Mouse (Mus musculus): ENCODE measurements around the gene Tbcd. TPM values are rescaled to one million over a fixed set of nuclear protein-coding genes. Genes with fewer than 3 reads are reported as not detected.

Gene Tbcd
- polyA plus RNA-seq, 1 experiment from 2014 or later, result 21.2 TPM

GRCm38 (mm10) chr11:121512896-121513572 lies 61.3 kb downstream of the Tbcd start:
- H3K4me2 ChIP-seq (ENCODE audit: low read depth, low read length), result no peak overlapping the region
- H3K4me1 ChIP-seq (ENCODE audit: insufficient read depth), result peaks cover 31% of the 10 kb centered on the region
- H3K4me3 ChIP-seq (ENCODE audit: low read depth, low read length), result no peak overlapping the region
- H3K27me3 ChIP-seq (ENCODE audit: insufficient read depth, low read length), result no peaks in the 10 kb centered on the region
- H3K36me3 ChIP-seq (replicated peaks; ENCODE audit: insufficient read depth, low read length), result peaks cover 5% of the 10 kb centered on the region
- WGBS (ENCODE audit: insufficient replicate concordance), result 90% methylated on average over 8 of the region's 8 CpGs
- ATAC-seq, result no peak
- no peak overlapping the region for H3K27ac ChIP-seq (ENCODE audit: low read depth)
- no peak for DNase-seq
- TF ChIP-seq CTCF (IDR thresholded peaks at IDR 0.05; ENCODE audit: low read depth), result no peak
- TF ChIP-seq EP300 (IDR thresholded peaks at IDR 0.05; ENCODE audit: low read depth), result no peak
- no peaks in the 10 kb centered on the region for H3K9me3 ChIP-seq (ENCODE audit: low read length)
- no peak overlapping the region for H3K9ac ChIP-seq (replicated peaks)

GRCm38 (mm10) chr11:121515996-121516395 lies 64.2 kb downstream of the Tbcd start:
- no peaks in the 10 kb centered on the region for H3K27me3 ChIP-seq (ENCODE audit: insufficient read depth, low read length)
- no peak for DNase-seq
- peaks cover 34% of the 10 kb centered on the region for H3K4me1 ChIP-seq (ENCODE audit: insufficient read depth)
- no peak for TF ChIP-seq EP300 (IDR thresholded peaks at IDR 0.05; ENCODE audit: low read depth)
- TF ChIP-seq CTCF (IDR thresholded peaks at IDR 0.05; ENCODE audit: low read depth), result no peak
- no peak overlapping the region for H3K4me3 ChIP-seq (ENCODE audit: low read depth, low read length)
- no peaks in the 10 kb centered on the region for H3K9me3 ChIP-seq (ENCODE audit: low read length)
- H3K36me3 ChIP-seq (replicated peaks; ENCODE audit: insufficient read depth, low read length), result peaks cover 5% of the 10 kb centered on the region
- H3K27ac ChIP-seq (ENCODE audit: low read depth), result peak overlapping the region; percentile 94
- no peak for ATAC-seq
- H3K9ac ChIP-seq (replicated peaks), result no peak overlapping the region
- 77% methylated on average over 9 of the region's 9 CpGs for WGBS (ENCODE audit: insufficient replicate concordance)
- H3K4me2 ChIP-seq (ENCODE audit: low read depth, low read length), result 0 out of 2 replicates have a peak overlapping the region, but pooled peaks have one; percentile 49

GRCm38 (mm10) chr11:121516906-121517305 lies 65.2 kb downstream of the Tbcd start:
- WGBS (ENCODE audit: insufficient replicate concordance), result 75% methylated on average over 3 of the region's 3 CpGs
- no peaks in the 10 kb centered on the region for H3K9me3 ChIP-seq (ENCODE audit: low read length)
- TF ChIP-seq CTCF (IDR thresholded peaks at IDR 0.05; ENCODE audit: low read depth) (no peak), EP300 (IDR thresholded peaks at IDR 0.05; ENCODE audit: low read depth) (peak; percentile 26; the same call in 1 of the 2 replicates)
- H3K4me1 ChIP-seq (ENCODE audit: insufficient read depth), result peaks cover 30% of the 10 kb centered on the region
- peak overlapping the region; percentile 94 for H3K27ac ChIP-seq (ENCODE audit: low read depth)
- peak overlapping the region; percentile 49 for H3K4me2 ChIP-seq (ENCODE audit: low read depth, low read length)
- H3K9ac ChIP-seq (replicated peaks), result peak overlapping the region; percentile 21; the same call in 1 of the 2 replicates
- peak; percentile 38 for DNase-seq
- no peak overlapping the region for H3K4me3 ChIP-seq (ENCODE audit: low read depth, low read length)
- no peaks in the 10 kb centered on the region for H3K27me3 ChIP-seq (ENCODE audit: insufficient read depth, low read length)
- peak; percentile 61 for ATAC-seq
- H3K36me3 ChIP-seq (replicated peaks; ENCODE audit: insufficient read depth, low read length), result peaks cover under 1% of the 10 kb centered on the region

GRCm38 (mm10) chr11:121517687-121518465 lies 66.1 kb downstream of the Tbcd start:
- ATAC-seq, result peak; percentile 80
- 64% methylated on average over 17 of the region's 17 CpGs for WGBS (ENCODE audit: insufficient replicate concordance)
- Histone ChIP-seq H3K27me3 (ENCODE audit: insufficient read depth, low read length) (no peaks in the 10 kb centered on the region), H3K9me3 (ENCODE audit: low read length) (no peaks in the 10 kb centered on the region), H3K36me3 (replicated peaks; ENCODE audit: insufficient read depth, low read length) (no peaks in the 10 kb centered on the region; the same call in none of the 2 replicates), H3K4me1 (ENCODE audit: insufficient read depth) (peaks cover 28% of the 10 kb centered on the region), H3K27ac (ENCODE audit: low read depth) (peak overlapping the region; percentile 94), H3K4me3 (ENCODE audit: low read depth, low read length) (peak overlapping the region; percentile 17), H3K4me2 (ENCODE audit: low read depth, low read length) (peak overlapping the region; percentile 49), H3K9ac (replicated peaks) (peak overlapping the region; percentile 43)
- TF ChIP-seq CTCF (IDR thresholded peaks at IDR 0.05; ENCODE audit: low read depth) (no peak), EP300 (IDR thresholded peaks at IDR 0.05; ENCODE audit: low read depth) (peak; percentile 32; the same call in 1 of the 2 replicates)
- peak; percentile 64 for DNase-seq

GRCm38 (mm10) chr11:121519131-121519530 lies 67.4 kb downstream of the Tbcd start, which contains the start of gene Zfp750:
Zfp750 (minus strand) TSS chr11:121519333.
- Histone ChIP-seq H3K9me3 (ENCODE audit: low read length) (no peaks in the 10 kb centered on the region), H3K4me2 (ENCODE audit: low read depth, low read length) (peak within 1 kb of the TSS; percentile 49), H3K36me3 (replicated peaks; ENCODE audit: insufficient read depth, low read length) (no peaks in the 10 kb centered on the region; the same call in 1 of the 2 replicates), H3K4me3 (ENCODE audit: low read depth, low read length) (peak within 1 kb of the TSS; percentile 17), H3K27me3 (ENCODE audit: insufficient read depth, low read length) (no peaks in the 10 kb centered on the region), H3K9ac (replicated peaks) (peak within 1 kb of the TSS; percentile 43), H3K27ac (ENCODE audit: low read depth) (peak within 1 kb of the TSS; percentile 94), H3K4me1 (ENCODE audit: insufficient read depth) (peaks cover 25% of the 10 kb centered on the region)
- ATAC-seq, result no peak
- TF ChIP-seq CTCF (IDR thresholded peaks at IDR 0.05; ENCODE audit: low read depth) (no peak), EP300 (IDR thresholded peaks at IDR 0.05; ENCODE audit: low read depth) (no peak)
- DNase-seq, result peak; percentile 47
- 59% methylated on average over 10 of the region's 10 CpGs for WGBS (ENCODE audit: insufficient replicate concordance)

- Histone ChIP-seq H3K27ac (ENCODE audit: low read depth) (0 out of 2 replicates have a peak overlapping the region, but pooled peaks have one; percentile 30), H3K4me3 (ENCODE audit: low read depth, low read length) (no peak overlapping the region), H3K4me2 (ENCODE audit: low read depth, low read length) (peak overlapping the region; percentile 24), H3K9me3 (ENCODE audit: low read length) (no peaks in the 10 kb centered on the region), H3K4me1 (ENCODE audit: insufficient read depth) (peaks cover 25% of the 10 kb centered on the region), H3K9ac (replicated peaks) (no peak overlapping the region), H3K36me3 (replicated peaks; ENCODE audit: insufficient read depth, low read length) (no peaks in the 10 kb centered on the region), H3K27me3 (ENCODE audit: insufficient read depth, low read length) (no peaks in the 10 kb centered on the region)
- ATAC-seq (no peak), DNase-seq (no peak)
- WGBS (ENCODE audit: insufficient replicate concordance), result 76% methylated on average over 7 of the region's 7 CpGs
- TF ChIP-seq CTCF (IDR thresholded peaks at IDR 0.05; ENCODE audit: low read depth) (no peak), EP300 (IDR thresholded peaks at IDR 0.05; ENCODE audit: low read depth) (no peak)
Observed at GRCm38 (mm10) chr11:121519703-121520102, 68.0 kb downstream of the Tbcd start.

Data from liver, postnatal 0 days (tissue).